Mouse (Mus musculus): ENCODE data around the gene Eef1akmt4. TPM values are rescaled to one million over a fixed set of nuclear protein-coding genes. Genes with fewer than 3 reads are reported as not detected.

The Eef1akmt4 gene
- polyA plus RNA-seq, 1 experiment from 2014 or later: 33.1 TPM

DNA sequence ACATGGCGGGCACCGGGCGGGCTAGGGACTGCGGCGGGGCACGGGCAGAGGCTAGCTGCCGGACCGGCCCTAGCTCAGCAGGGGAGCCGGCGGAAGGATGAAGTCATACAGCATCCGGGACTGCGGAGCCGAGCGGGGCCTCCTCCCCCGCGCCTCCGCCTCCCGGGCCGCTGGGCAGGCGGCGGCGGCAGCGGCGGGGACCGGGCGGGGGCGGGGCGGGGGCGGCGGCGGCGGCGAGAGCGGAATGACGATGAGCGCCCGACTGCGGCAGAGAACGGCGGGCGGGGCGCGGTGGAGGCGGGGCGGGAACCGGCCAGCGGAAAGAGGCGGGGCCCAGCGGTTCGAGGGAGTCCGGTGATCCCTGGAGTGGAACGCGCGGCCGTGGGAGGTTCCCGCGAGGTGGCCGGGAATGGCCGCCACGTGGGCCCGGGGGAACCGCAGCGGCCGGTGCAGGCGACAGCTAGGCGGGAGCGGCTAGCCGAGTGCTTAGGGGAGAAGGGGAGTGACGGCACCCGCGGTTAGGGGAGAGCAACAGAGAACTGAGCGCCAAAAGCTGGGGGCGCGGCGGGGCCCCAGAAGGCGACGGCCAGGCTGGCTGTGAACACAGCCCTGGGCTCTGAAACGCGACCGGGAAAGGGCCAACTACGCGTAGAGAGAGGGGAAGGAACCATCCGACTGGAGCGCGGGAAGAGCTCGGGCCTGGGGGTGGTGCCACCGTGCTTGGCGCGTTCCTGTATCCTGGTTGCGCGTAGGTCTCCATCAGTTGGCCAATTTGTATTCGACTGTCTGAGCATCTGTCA lies 10.0 kb downstream of the Eef1akmt4 start, which contains the start of gene Camk2n2:
Gene Camk2n2 (minus strand): TSS at position 97 of the 800 bp plus-strand sequence.
- Histone ChIP-seq H3K9ac (ENCODE audit: low read depth, low read length) (peak within 1 kb of the TSS; percentile 75), H3K9me3 (ENCODE audit: control insufficient read depth, low read length) (no peaks in the 10 kb centered on the region), H3K36me3 (ENCODE audit: control insufficient read depth, insufficient read depth, low read length) (no peaks in the 10 kb centered on the region), H3K27me3 (replicated peaks; ENCODE audit: control insufficient read depth, insufficient read depth, low read length) (peaks cover 31% of the 10 kb centered on the region), H3K4me1 (ENCODE audit: control insufficient read depth, insufficient read depth, low read length) (peaks cover 20% of the 10 kb centered on the region), H3K4me3 (ENCODE audit: low read depth, low read length) (peak within 1 kb of the TSS; percentile 74), H3K4me2 (ENCODE audit: low read depth, low read length) (peak within 1 kb of the TSS; percentile 99), H3K27ac (replicated peaks; ENCODE audit: low read depth, low read length) (peak within 1 kb of the TSS; percentile 59; the same call in 1 of the 2 replicates)
- ATAC-seq (ENCODE audit: low read depth): peak; percentile 58
- 2% methylated on average over 36 of the region's 92 CpGs for WGBS
- DNase-seq (ENCODE audit: low spot score): peak; percentile 40

GRCm38 (mm10) chr16:20621991-20622685 lies 10.7 kb downstream of the Eef1akmt4 start:
- Histone ChIP-seq H3K4me3 (ENCODE audit: low read depth, low read length) (peak overlapping the region; percentile 74), H3K27me3 (replicated peaks; ENCODE audit: control insufficient read depth, insufficient read depth, low read length) (peaks cover 31% of the 10 kb centered on the region), H3K4me1 (ENCODE audit: control insufficient read depth, insufficient read depth, low read length) (peaks cover 20% of the 10 kb centered on the region), H3K36me3 (ENCODE audit: control insufficient read depth, insufficient read depth, low read length) (no peaks in the 10 kb centered on the region), H3K9me3 (ENCODE audit: control insufficient read depth, low read length) (no peaks in the 10 kb centered on the region), H3K4me2 (ENCODE audit: low read depth, low read length) (peak overlapping the region; percentile 99), H3K9ac (ENCODE audit: low read depth, low read length) (peak overlapping the region; percentile 75), H3K27ac (replicated peaks; ENCODE audit: low read depth, low read length) (peak overlapping the region; percentile 36; the same call in 1 of the 2 replicates)
- under 1% methylated on average over 32 of the region's 37 CpGs for WGBS
- DNase-seq (ENCODE audit: low spot score): peak; percentile 78
- peak; percentile 54 for ATAC-seq (ENCODE audit: low read depth)

GRCm38 (mm10) chr16:20623211-20623610 lies 11.8 kb downstream of the Eef1akmt4 start:
- 52% methylated on average over 2 of the region's 2 CpGs for WGBS
- Histone ChIP-seq H3K27me3 (replicated peaks; ENCODE audit: control insufficient read depth, insufficient read depth, low read length) (peaks cover 31% of the 10 kb centered on the region), H3K36me3 (ENCODE audit: control insufficient read depth, insufficient read depth, low read length) (no peaks in the 10 kb centered on the region), H3K4me2 (ENCODE audit: low read depth, low read length) (0 out of 2 replicates have a peak overlapping the region, but pooled peaks have one; percentile 99), H3K9me3 (ENCODE audit: control insufficient read depth, low read length) (no peaks in the 10 kb centered on the region), H3K4me3 (ENCODE audit: low read depth, low read length) (no peak overlapping the region), H3K27ac (replicated peaks; ENCODE audit: low read depth, low read length) (no peak overlapping the region), H3K4me1 (ENCODE audit: control insufficient read depth, insufficient read depth, low read length) (peaks cover 20% of the 10 kb centered on the region), H3K9ac (ENCODE audit: low read depth, low read length) (no peak overlapping the region)
- DNase-seq (ENCODE audit: low spot score): no peak
- no peak for ATAC-seq (ENCODE audit: low read depth)

GRCm38 (mm10) chr16:20628871-20629391 lies 17.5 kb downstream of the Eef1akmt4 start:
- 47% methylated on average over 11 of the region's 11 CpGs for WGBS
- peaks cover 9% of the 10 kb centered on the region; the same call in 1 of the 2 replicates for H3K4me1 ChIP-seq (ENCODE audit: control insufficient read depth, insufficient read depth, low read length)
- H3K36me3 ChIP-seq (ENCODE audit: control insufficient read depth, insufficient read depth, low read length): 0 out of 2 replicates have a peak, but pooled peaks cover 3% of the 10 kb centered on the region
- no peak for ATAC-seq (ENCODE audit: low read depth)
- DNase-seq (ENCODE audit: low spot score): peak; percentile 14
- H3K9me3 ChIP-seq (ENCODE audit: control insufficient read depth, low read length): no peaks in the 10 kb centered on the region
- H3K27ac ChIP-seq (replicated peaks; ENCODE audit: low read depth, low read length): no peak overlapping the region
- peak overlapping the region; percentile 57; the same call in 1 of the 2 replicates for H3K4me3 ChIP-seq (ENCODE audit: low read depth, low read length)
- H3K9ac ChIP-seq (ENCODE audit: low read depth, low read length): peak overlapping the region; percentile 78; the same call in 1 of the 2 replicates
- H3K4me2 ChIP-seq (ENCODE audit: low read depth, low read length): peak overlapping the region; percentile 92
- H3K27me3 ChIP-seq (replicated peaks; ENCODE audit: control insufficient read depth, insufficient read depth, low read length): peaks cover 6% of the 10 kb centered on the region; the same call in 1 of the 2 replicates

DNA sequence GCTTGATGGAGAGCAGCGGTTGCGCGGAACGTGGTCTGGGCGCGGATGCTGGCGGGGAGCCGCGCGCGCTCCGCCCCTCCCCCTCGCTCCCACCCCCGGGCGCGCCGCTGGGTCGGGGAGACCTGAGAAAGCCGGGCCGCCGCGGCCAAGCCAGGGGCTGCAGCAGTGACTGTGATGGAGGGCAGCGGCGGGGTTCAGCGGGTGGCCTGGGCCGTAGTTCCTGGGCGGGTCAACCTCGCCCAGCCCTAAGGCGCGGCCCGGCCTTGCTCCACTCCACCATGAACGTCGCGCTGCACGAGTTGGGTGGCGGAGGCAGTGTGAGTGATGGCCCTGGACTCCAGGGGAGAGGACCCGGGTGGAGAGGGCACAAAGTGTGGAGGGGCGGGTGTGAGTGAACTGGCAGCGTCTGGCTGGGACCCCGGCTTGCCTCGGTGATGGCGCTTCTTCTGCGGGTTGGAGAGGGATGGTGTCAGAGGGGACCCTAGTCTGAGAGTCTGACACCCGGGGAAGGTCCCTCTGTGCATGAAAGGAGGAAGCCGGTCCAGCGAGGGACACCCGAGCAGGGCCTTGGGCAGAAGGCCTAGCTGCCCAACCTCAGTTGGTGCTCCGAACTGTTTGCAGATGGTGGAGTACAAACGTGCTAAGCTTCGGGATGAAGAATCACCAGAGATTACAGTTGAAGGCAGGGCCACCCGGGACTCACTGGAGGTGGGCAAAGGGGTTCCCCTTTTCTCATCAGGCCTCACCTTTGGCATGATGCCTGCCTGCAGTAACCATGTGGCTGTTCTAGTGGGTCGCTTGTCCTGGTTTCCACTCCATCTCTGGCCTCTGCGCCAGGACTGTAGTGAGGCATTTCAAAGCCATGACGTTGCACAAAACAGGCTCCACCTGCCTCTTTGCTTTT lies 18.6 kb downstream of the Eef1akmt4 start, which contains the start of gene Ece2:
Gene Ece2 (plus strand): TSS at position 98 of the 904 bp plus-strand sequence.
- peak within 1 kb of the TSS; percentile 57 for H3K4me3 ChIP-seq (ENCODE audit: low read depth, low read length)
- DNase-seq (ENCODE audit: low spot score) (peak; percentile 11), ATAC-seq (ENCODE audit: low read depth) (peak; percentile 71)
- WGBS: 6% methylated on average over 45 of the region's 54 CpGs
- H3K9ac ChIP-seq (ENCODE audit: low read depth, low read length): peak within 1 kb of the TSS; percentile 78
- H3K27me3 ChIP-seq (replicated peaks; ENCODE audit: control insufficient read depth, insufficient read depth, low read length): peaks cover 3% of the 10 kb centered on the region; the same call in 1 of the 2 replicates
- no peaks in the 10 kb centered on the region for H3K9me3 ChIP-seq (ENCODE audit: control insufficient read depth, low read length)
- H3K36me3 ChIP-seq (ENCODE audit: control insufficient read depth, insufficient read depth, low read length): 0 out of 2 replicates have a peak, but pooled peaks cover 3% of the 10 kb centered on the region
- no peak within 1 kb of the TSS for H3K27ac ChIP-seq (replicated peaks; ENCODE audit: low read depth, low read length)
- H3K4me2 ChIP-seq (ENCODE audit: low read depth, low read length): peak within 1 kb of the TSS; percentile 92
- peaks cover 9% of the 10 kb centered on the region; the same call in 1 of the 2 replicates for H3K4me1 ChIP-seq (ENCODE audit: control insufficient read depth, insufficient read depth, low read length)

DNA sequence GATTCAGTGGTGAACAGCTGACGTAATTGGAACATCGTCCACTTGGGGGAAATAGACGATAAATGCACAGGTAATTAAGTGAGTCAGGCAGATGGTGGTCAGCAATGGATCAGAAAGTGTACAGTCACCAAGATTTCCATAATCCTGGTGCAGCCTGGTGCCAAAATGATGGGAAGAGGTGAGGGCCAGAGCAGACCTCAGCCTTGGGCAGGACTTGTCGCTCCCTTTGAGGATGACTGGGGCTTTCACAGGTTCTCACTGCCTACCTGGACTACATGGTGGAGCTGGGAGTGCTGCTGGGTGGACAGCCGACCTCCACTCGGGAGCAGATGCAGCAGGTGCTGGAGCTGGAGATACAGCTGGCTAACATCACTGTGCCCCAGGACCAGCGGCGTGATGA lies 26.0 kb downstream of the Eef1akmt4 start:
- WGBS: 83% methylated on average over 8 of the region's 8 CpGs
- H3K27ac ChIP-seq (replicated peaks; ENCODE audit: low read depth, low read length): no peak overlapping the region
- no peaks in the 10 kb centered on the region for H3K4me1 ChIP-seq (ENCODE audit: control insufficient read depth, insufficient read depth, low read length)
- no peak overlapping the region for H3K9ac ChIP-seq (ENCODE audit: low read depth, low read length)
- H3K36me3 ChIP-seq (ENCODE audit: control insufficient read depth, insufficient read depth, low read length): 0 out of 2 replicates have a peak, but pooled peaks cover 1% of the 10 kb centered on the region
- H3K4me2 ChIP-seq (ENCODE audit: low read depth, low read length): no peak overlapping the region
- no peak for DNase-seq (ENCODE audit: low spot score)
- no peak overlapping the region for H3K4me3 ChIP-seq (ENCODE audit: low read depth, low read length)
- ATAC-seq (ENCODE audit: low read depth): no peak
- no peaks in the 10 kb centered on the region for H3K27me3 ChIP-seq (replicated peaks; ENCODE audit: control insufficient read depth, insufficient read depth, low read length)
- no peaks in the 10 kb centered on the region for H3K9me3 ChIP-seq (ENCODE audit: control insufficient read depth, low read length)

DNA sequence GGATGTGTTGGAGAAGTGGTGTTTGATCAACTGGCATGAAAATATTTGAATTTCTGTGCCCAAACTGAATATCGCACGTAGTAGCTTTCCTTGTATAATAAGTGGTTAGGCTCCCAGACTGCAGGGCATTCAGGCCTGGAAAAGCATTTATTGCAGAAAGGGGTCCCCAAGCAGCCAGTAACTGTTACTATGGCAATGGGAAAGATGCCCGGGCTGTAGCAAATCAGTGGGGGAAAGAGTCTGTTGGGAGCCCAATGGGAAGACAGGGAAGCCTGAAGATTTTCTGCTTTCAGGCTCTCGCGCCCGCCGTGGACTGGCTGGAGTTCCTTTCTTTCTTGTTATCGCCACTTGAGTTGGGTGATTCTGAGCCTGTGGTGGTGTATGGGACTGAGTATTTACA lies 27.0 kb downstream of the Eef1akmt4 start:
- ATAC-seq (ENCODE audit: low read depth) (no peak), DNase-seq (ENCODE audit: low spot score) (no peak)
- Histone ChIP-seq H3K27ac (replicated peaks; ENCODE audit: low read depth, low read length) (no peak overlapping the region), H3K27me3 (replicated peaks; ENCODE audit: control insufficient read depth, insufficient read depth, low read length) (no peaks in the 10 kb centered on the region), H3K4me2 (ENCODE audit: low read depth, low read length) (no peak overlapping the region), H3K4me1 (ENCODE audit: control insufficient read depth, insufficient read depth, low read length) (no peaks in the 10 kb centered on the region), H3K9ac (ENCODE audit: low read depth, low read length) (no peak overlapping the region), H3K36me3 (ENCODE audit: control insufficient read depth, insufficient read depth, low read length) (no peaks in the 10 kb centered on the region), H3K4me3 (ENCODE audit: low read depth, low read length) (no peak overlapping the region), H3K9me3 (ENCODE audit: control insufficient read depth, low read length) (no peaks in the 10 kb centered on the region)
- WGBS: 88% methylated on average over 8 of the region's 8 CpGs
